Mouse (Mus musculus) thymus, adult 2 months (tissue): ENCODE measurements around the gene Rtkn. TPM values are rescaled to one million over a fixed set of nuclear protein-coding genes. Genes with fewer than 3 reads are reported as not detected.

Experiments
- DNase-seq: peaks from one replicate; pipeline ENCODE4 v3.0.0; 2021
- H3K27ac ChIP-seq: fragments of 200-500 bp; 2 replicates; pipeline ENCODE4 v1.5.1; 2012; ENCODE audit warnings: low read length, control low read depth; ENCODE audit not compliant: control insufficient read depth, insufficient read depth
- H3K27me3 ChIP-seq: fragments of 200-500 bp; 2 replicates; pipeline ENCODE4 v1.6.1; 2012; ENCODE audit warnings: mild to moderate bottlenecking, low read length, moderate library complexity, mixed read lengths; ENCODE audit not compliant: control insufficient read depth, insufficient read depth
- H3K36me3 ChIP-seq: fragments of 200-500 bp; 2 replicates; pipeline ENCODE4 v1.6.1; 2012; ENCODE audit warnings: mild to moderate bottlenecking, low read length, moderate library complexity; ENCODE audit not compliant: control insufficient read depth, insufficient read depth
- H3K4me1 ChIP-seq: fragments of 200-500 bp; replicated peaks from 2 replicates; pipeline ENCODE4 v1.6.1; 2012; ENCODE audit warnings: low read length; ENCODE audit not compliant: control insufficient read depth, insufficient read depth
- H3K4me3 ChIP-seq: fragments of 200-500 bp; 2 replicates; pipeline ENCODE4 v1.5.1; 2012; ENCODE audit warnings: mild to moderate bottlenecking, low read length, control low read depth, moderate library complexity; ENCODE audit not compliant: control insufficient read depth, insufficient read depth
- CTCF ChIP-seq: fragments of 200-500 bp; IDR thresholded peaks from 2 replicates; pipeline ENCODE4 v1.5.1; 2012; ENCODE audit warnings: mild to moderate bottlenecking, control low read depth, low read length, moderate library complexity, borderline replicate concordance; ENCODE audit not compliant: control insufficient read depth, poor library complexity, insufficient read depth; ENCODE audit errors: extremely low read depth
- POLR2A ChIP-seq: fragments of 200-500 bp; IDR thresholded peaks from 2 replicates; pipeline ENCODE4 v1.6.1; 2012; ENCODE audit warnings: mild to moderate bottlenecking, low read length, control low read depth, moderate library complexity; ENCODE audit not compliant: control insufficient read depth, poor library complexity, insufficient read depth; ENCODE audit errors: extremely low read depth
- WGBS: fragments of 180-500 bp; shearing (Covaris S2); methylation state at CpG from one replicate; pipeline ENCODE4 v1.1.7; 2018; 5-methylcytosine and 5-hydroxymethylcytosine counted together
- polyA plus RNA-seq: library from polyadenylated mRNA; depleted of rRNA; stranded (reverse); fragments of >200 nt; gene quantifications from 2 replicates; pipeline ENCODE4 v1.2.3, GENCODE M21; 2012

Gene Rtkn
- polyA plus RNA-seq, 1 experiment = 40.5 TPM

DNA sequence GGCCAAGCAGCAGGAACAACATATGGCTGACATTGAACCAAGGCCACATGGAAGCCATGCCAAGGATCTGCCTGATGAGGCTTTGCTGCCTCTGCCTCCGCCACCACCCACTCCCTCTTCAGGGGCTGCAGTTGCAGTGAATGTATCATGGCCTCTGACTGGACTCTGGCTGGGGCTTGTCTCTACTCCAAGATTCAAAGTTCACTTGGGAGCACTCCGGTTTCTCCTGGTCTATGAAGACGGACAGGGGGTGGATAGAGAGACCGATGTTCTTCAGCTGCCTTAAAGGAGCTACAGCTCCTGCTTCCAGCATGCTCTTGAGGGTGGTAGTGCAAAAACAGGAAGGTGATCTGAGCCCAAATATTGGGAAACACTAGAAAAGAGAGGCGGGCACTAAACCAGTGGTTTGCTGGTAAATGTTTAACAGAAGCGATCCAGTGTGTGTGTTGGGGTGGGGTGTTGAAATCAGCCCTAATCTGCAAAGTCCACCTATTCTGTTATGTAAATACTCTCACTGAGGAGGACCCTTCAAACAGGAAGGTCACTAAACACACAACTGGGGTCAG is 3.7 kb upstream of the Rtkn start:
- no peaks in the 10 kb centered on the region for H3K36me3 ChIP-seq
- H3K4me1 ChIP-seq = peaks cover 5% of the 10 kb centered on the region; the same call in 1 of the 2 replicates
- WGBS = 74% methylated on average over 6 of the region's 6 CpGs
- TF ChIP-seq POLR2A (no peak), CTCF (no peak)
- H3K27ac ChIP-seq = no peak overlapping the region
- H3K27me3 ChIP-seq = peaks cover 5% of the 10 kb centered on the region
- H3K4me3 ChIP-seq = no peak overlapping the region
- no peak for DNase-seq

DNA sequence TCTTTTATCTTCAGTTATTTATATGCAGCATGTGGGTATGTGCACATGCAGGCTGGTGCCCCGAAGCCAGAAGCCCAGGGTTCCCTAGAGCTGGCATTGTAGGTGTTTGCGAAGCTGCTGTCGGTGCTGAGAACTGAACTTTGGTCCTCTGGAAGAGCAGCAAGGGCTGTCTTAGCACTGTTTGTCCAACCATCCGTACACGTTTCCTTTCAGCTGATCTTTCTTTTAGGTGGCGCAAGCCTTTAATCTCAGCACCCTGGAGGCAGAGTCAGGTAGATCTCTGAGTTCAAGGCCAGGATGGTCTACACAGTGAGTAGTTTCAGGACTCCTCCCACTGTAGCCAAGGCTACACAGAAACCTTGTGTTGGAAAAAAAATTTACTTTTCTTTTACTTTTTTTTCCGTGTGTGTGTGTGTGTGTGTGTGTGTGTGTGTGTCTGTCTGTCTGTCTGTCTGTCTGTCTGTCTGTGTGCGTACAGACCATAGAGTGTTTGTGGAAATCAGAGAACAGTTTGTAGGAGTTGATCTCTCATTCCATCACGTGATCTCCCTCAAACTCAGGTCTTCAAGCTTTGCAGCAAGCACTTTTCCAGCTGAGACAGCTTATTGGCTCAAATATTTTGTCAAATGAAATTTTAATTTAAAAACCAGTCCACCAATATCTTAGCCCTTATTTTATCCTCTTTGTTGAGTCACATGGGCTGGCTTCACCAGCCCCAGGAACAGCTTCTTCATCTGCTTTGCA is 2.9 kb upstream of the Rtkn start:
- TF ChIP-seq POLR2A (no peak), CTCF (no peak)
- peaks cover 5% of the 10 kb centered on the region for H3K27me3 ChIP-seq
- H3K36me3 ChIP-seq = no peaks in the 10 kb centered on the region
- no peak overlapping the region for H3K27ac ChIP-seq
- H3K4me1 ChIP-seq = peaks cover 13% of the 10 kb centered on the region
- WGBS = 91% methylated on average over 9 of the region's 9 CpGs
- DNase-seq = no peak
- H3K4me3 ChIP-seq = no peak overlapping the region

- 75% methylated on average over 3 of the region's 3 CpGs for WGBS
- no peak for DNase-seq
- Histone ChIP-seq H3K27me3 (peaks cover 5% of the 10 kb centered on the region), H3K4me1 (peaks cover 23% of the 10 kb centered on the region), H3K27ac (no peak overlapping the region), H3K4me3 (no peak overlapping the region), H3K36me3 (no peaks in the 10 kb centered on the region)
- TF ChIP-seq POLR2A (no peak), CTCF (no peak)
Observed at GRCm38 (mm10) chr6:83134226-83134625, 1.0 kb upstream of the Rtkn start.

- no peak for DNase-seq
- H3K4me1 ChIP-seq = peaks cover 23% of the 10 kb centered on the region
- WGBS = 35% methylated on average over 37 of the region's 37 CpGs
- H3K27me3 ChIP-seq = peaks cover 5% of the 10 kb centered on the region
- TF ChIP-seq POLR2A (no peak), CTCF (no peak)
- H3K27ac ChIP-seq = no peak overlapping the region
- H3K36me3 ChIP-seq = no peaks in the 10 kb centered on the region
- H3K4me3 ChIP-seq = peak overlapping the region; percentile 16; the same call in 1 of the 2 replicates
Observed at GRCm38 (mm10) chr6:83135571-83136161, 403 bp downstream of the Rtkn start.

- TF ChIP-seq CTCF = no peak
- no peak for TF ChIP-seq POLR2A
- Histone ChIP-seq H3K4me3 (0 out of 2 replicates have a peak overlapping the region, but pooled peaks have one; percentile 16), H3K36me3 (no peaks in the 10 kb centered on the region), H3K27ac (no peak overlapping the region), H3K4me1 (peaks cover 23% of the 10 kb centered on the region), H3K27me3 (peaks cover 5% of the 10 kb centered on the region)
- DNase-seq = no peak
- 74% methylated on average over 5 of the region's 5 CpGs for WGBS
Observed at GRCm38 (mm10) chr6:83136291-83136880, 1.1 kb downstream of the Rtkn start.

DNA sequence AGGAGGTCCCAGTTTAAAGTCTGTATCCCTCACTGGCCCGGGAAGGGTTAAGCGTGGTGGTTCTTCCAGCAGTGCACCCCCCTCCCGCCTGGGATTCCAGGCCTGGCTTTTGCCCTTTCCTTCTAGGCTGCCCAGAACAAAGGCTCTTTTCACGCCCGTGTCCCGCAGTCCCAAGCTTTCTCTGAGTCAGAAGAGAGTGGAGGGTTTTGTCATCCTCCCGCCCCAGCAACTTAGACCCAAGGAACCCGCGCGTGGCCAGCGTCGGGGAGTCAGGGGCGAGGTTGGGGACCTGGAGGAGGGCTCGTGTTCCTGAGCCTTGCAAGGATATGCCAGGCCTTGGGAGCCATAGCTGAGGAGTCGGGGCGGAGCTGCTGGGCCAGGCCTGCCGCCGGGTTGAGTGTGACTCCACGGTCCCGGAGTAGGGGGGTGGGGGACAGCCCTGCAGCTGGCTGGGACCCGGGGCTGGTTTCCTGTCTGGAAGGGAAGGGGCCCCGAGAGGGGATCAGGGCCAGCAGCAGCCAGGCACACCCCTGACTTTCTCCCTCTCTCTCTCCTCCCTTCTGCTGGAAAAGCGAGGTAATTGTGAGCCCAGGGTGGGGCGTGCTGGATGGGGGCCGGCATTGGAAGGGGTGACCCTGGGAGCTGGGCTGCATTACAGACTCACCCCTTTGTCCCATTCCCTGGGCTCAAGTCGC is 1.8 kb downstream of the Rtkn start:
- DNase-seq = peak; percentile 50
- H3K27me3 ChIP-seq = peaks cover 5% of the 10 kb centered on the region
- H3K27ac ChIP-seq = no peak overlapping the region
- 11% methylated on average over 26 of the region's 26 CpGs for WGBS
- peaks cover 23% of the 10 kb centered on the region for H3K4me1 ChIP-seq
- no peaks in the 10 kb centered on the region for H3K36me3 ChIP-seq
- peak overlapping the region; percentile 41 for H3K4me3 ChIP-seq
- TF ChIP-seq CTCF (no peak), POLR2A (no peak)
